Mouse (Mus musculus) thymus, adult 2 months (tissue): ENCODE measurements around the gene Mypn. TPM values are rescaled to one million over a fixed set of nuclear protein-coding genes. Genes with fewer than 3 reads are reported as not detected.

Source experiments
- DNase-seq: peaks from one replicate; pipeline ENCODE4 v3.0.0; 2021
- H3K27ac ChIP-seq: fragments of 200-500 bp; 2 replicates; pipeline ENCODE4 v1.5.1; 2012; ENCODE audit warnings: low read length, control low read depth; ENCODE audit not compliant: control insufficient read depth, insufficient read depth
- H3K27me3 ChIP-seq: fragments of 200-500 bp; 2 replicates; pipeline ENCODE4 v1.6.1; 2012; ENCODE audit warnings: mild to moderate bottlenecking, low read length, moderate library complexity, mixed read lengths; ENCODE audit not compliant: control insufficient read depth, insufficient read depth
- H3K36me3 ChIP-seq: fragments of 200-500 bp; 2 replicates; pipeline ENCODE4 v1.6.1; 2012; ENCODE audit warnings: mild to moderate bottlenecking, low read length, moderate library complexity; ENCODE audit not compliant: control insufficient read depth, insufficient read depth
- H3K4me1 ChIP-seq: fragments of 200-500 bp; replicated peaks from 2 replicates; pipeline ENCODE4 v1.6.1; 2012; ENCODE audit warnings: low read length; ENCODE audit not compliant: control insufficient read depth, insufficient read depth
- H3K4me3 ChIP-seq: fragments of 200-500 bp; 2 replicates; pipeline ENCODE4 v1.5.1; 2012; ENCODE audit warnings: mild to moderate bottlenecking, low read length, control low read depth, moderate library complexity; ENCODE audit not compliant: control insufficient read depth, insufficient read depth
- CTCF ChIP-seq: fragments of 200-500 bp; IDR thresholded peaks from 2 replicates; pipeline ENCODE4 v1.5.1; 2012; ENCODE audit warnings: mild to moderate bottlenecking, control low read depth, low read length, moderate library complexity, borderline replicate concordance; ENCODE audit not compliant: control insufficient read depth, poor library complexity, insufficient read depth; ENCODE audit errors: extremely low read depth
- POLR2A ChIP-seq: fragments of 200-500 bp; IDR thresholded peaks from 2 replicates; pipeline ENCODE4 v1.6.1; 2012; ENCODE audit warnings: mild to moderate bottlenecking, low read length, control low read depth, moderate library complexity; ENCODE audit not compliant: control insufficient read depth, poor library complexity, insufficient read depth; ENCODE audit errors: extremely low read depth
- WGBS: fragments of 180-500 bp; shearing (Covaris S2); methylation state at CpG from one replicate; pipeline ENCODE4 v1.1.7; 2018; 5-methylcytosine and 5-hydroxymethylcytosine counted together
- polyA plus RNA-seq: library from polyadenylated mRNA; depleted of rRNA; stranded (reverse); fragments of >200 nt; gene quantifications from 2 replicates; pipeline ENCODE4 v1.2.3, GENCODE M21; 2012

Mypn gene
- polyA plus RNA-seq, 1 experiment = 0.98 TPM

GRCm38 (mm10) chr10:63169503-63169902, 34.2 kb downstream of the Mypn start:
- no peak overlapping the region for H3K27ac ChIP-seq
- DNase-seq = no peak
- H3K36me3 ChIP-seq = no peaks in the 10 kb centered on the region
- no peak overlapping the region for H3K4me3 ChIP-seq
- WGBS = 86% methylated on average over 11 of the region's 11 CpGs
- TF ChIP-seq POLR2A (no peak), CTCF (no peak)
- no peaks in the 10 kb centered on the region for H3K27me3 ChIP-seq
- H3K4me1 ChIP-seq = no peaks in the 10 kb centered on the region; the same call in 1 of the 2 replicates

GRCm38 (mm10) chr10:63168124-63168523, 35.6 kb downstream of the Mypn start:
- no peak overlapping the region for H3K4me3 ChIP-seq
- TF ChIP-seq CTCF = no peak
- TF ChIP-seq POLR2A = no peak
- WGBS = 41% methylated on average over 12 of the region's 12 CpGs
- no peaks in the 10 kb centered on the region for H3K27me3 ChIP-seq
- no peaks in the 10 kb centered on the region for H3K36me3 ChIP-seq
- no peaks in the 10 kb centered on the region; the same call in 1 of the 2 replicates for H3K4me1 ChIP-seq
- DNase-seq = no peak
- H3K27ac ChIP-seq = no peak overlapping the region

GRCm38 (mm10) chr10:63167241-63167995, 36.3 kb downstream of the Mypn start:
- H3K4me3 ChIP-seq = no peak overlapping the region
- 94% methylated on average over 10 of the region's 10 CpGs for WGBS
- no peak for TF ChIP-seq CTCF
- TF ChIP-seq POLR2A = no peak
- H3K4me1 ChIP-seq = no peaks in the 10 kb centered on the region; the same call in 1 of the 2 replicates
- H3K27ac ChIP-seq = no peak overlapping the region
- no peaks in the 10 kb centered on the region for H3K36me3 ChIP-seq
- DNase-seq = no peak
- H3K27me3 ChIP-seq = no peaks in the 10 kb centered on the region

GRCm38 (mm10) chr10:63165752-63166412, 37.9 kb downstream of the Mypn start:
- 71% methylated on average over 16 of the region's 16 CpGs for WGBS
- Histone ChIP-seq H3K27me3 (no peaks in the 10 kb centered on the region), H3K4me3 (no peak overlapping the region), H3K4me1 (no peaks in the 10 kb centered on the region; the same call in 1 of the 2 replicates), H3K36me3 (no peaks in the 10 kb centered on the region), H3K27ac (no peak overlapping the region)
- TF ChIP-seq POLR2A (no peak), CTCF (no peak)
- no peak for DNase-seq

GRCm38 (mm10) chr10:63161240-63161639, 42.5 kb downstream of the Mypn start:
- TF ChIP-seq POLR2A = no peak
- Histone ChIP-seq H3K36me3 (no peaks in the 10 kb centered on the region), H3K4me1 (no peaks in the 10 kb centered on the region; the same call in 1 of the 2 replicates), H3K27me3 (no peaks in the 10 kb centered on the region), H3K4me3 (no peak overlapping the region), H3K27ac (no peak overlapping the region)
- 90% methylated on average over 5 of the region's 5 CpGs for WGBS
- DNase-seq = no peak

GRCm38 (mm10) chr10:63160671-63161070, 43.1 kb downstream of the Mypn start:
- TF ChIP-seq POLR2A (no peak), CTCF (no peak)
- WGBS = 95% methylated on average over 12 of the region's 12 CpGs
- Histone ChIP-seq H3K27ac (no peak overlapping the region), H3K4me1 (no peaks in the 10 kb centered on the region; the same call in 1 of the 2 replicates), H3K36me3 (no peaks in the 10 kb centered on the region), H3K27me3 (no peaks in the 10 kb centered on the region), H3K4me3 (no peak overlapping the region)
- DNase-seq = no peak

GRCm38 (mm10) chr10:63158191-63158590, 45.6 kb downstream of the Mypn start:
- WGBS = 93% methylated on average over 13 of the region's 13 CpGs
- Histone ChIP-seq H3K27me3 (no peaks in the 10 kb centered on the region), H3K27ac (no peak overlapping the region), H3K36me3 (no peaks in the 10 kb centered on the region), H3K4me1 (no peaks in the 10 kb centered on the region), H3K4me3 (no peak overlapping the region)
- TF ChIP-seq POLR2A = no peak
- no peak for TF ChIP-seq CTCF
- DNase-seq = no peak
